Mouse (Mus musculus) olfactory bulb, adult 2 months (tissue): ENCODE measurements around the gene Rbck1.

Source experiments
- CTCF ChIP-seq: fragments of 200-500 bp; IDR thresholded peaks from 2 replicates; pipeline ENCODE4 v1.5.1; 2012; ENCODE audit warnings: low read depth, mild to moderate bottlenecking, low read length, moderate library complexity; ENCODE audit not compliant: insufficient read depth
- POLR2A ChIP-seq: fragments of 200-500 bp; IDR thresholded peaks from 2 replicates; pipeline ENCODE4 v1.6.1; 2012; ENCODE audit warnings: mild to moderate bottlenecking, low read depth, low read length, moderate library complexity; ENCODE audit not compliant: insufficient read depth

- no peak for TF ChIP-seq POLR2A
- TF ChIP-seq CTCF, result no peak
Measured at GRCm38 (mm10) chr2:152344361-152344760, 11.9 kb upstream of the Rbck1 start.
